Mouse (Mus musculus) heart, embryonic 14.5 days (tissue): ENCODE measurements around the gene Susd3. TPM values are rescaled to one million over a fixed set of nuclear protein-coding genes. Genes with fewer than 3 reads are reported as not detected.

Experiments used
- ATAC-seq: fragments of 200-750 bp; cut with Nextera tagmentation; 2 replicates; pipeline ENCODE4 v1.8.0; 2017; ENCODE audit warnings: low read depth, moderate TSS enrichment; ENCODE audit not compliant: insufficient number of reproducible peaks, insufficient read depth, low FRiP score
- H3K27ac ChIP-seq, 2 experiments: fragments of 200-500 bp in 1 of 2; fragments of 300-500 bp in 1 of 2; sonication (generic) in 1 of 2; replicated peaks in 1 of 2; 2 replicates each; pipeline ENCODE4 v1.5.1; 2012 to 2014; ENCODE audit warnings: low read depth in 2 of 2, low read length in 2 of 2, control low read depth in 1 of 2, mild to moderate bottlenecking in 1 of 2, mixed read lengths in 1 of 2; ENCODE audit not compliant: control insufficient read depth in 1 of 2, insufficient read depth in 1 of 2
- H3K27me3 ChIP-seq: fragments of 300-500 bp; sonication (generic); 2 replicates; pipeline ENCODE4 v1.6.1; 2014; ENCODE audit warnings: mild to moderate bottlenecking, low read length, control low read depth; ENCODE audit not compliant: control insufficient read depth, insufficient read depth
- H3K36me3 ChIP-seq: fragments of 300-500 bp; sonication (generic); 2 replicates; pipeline ENCODE4 v1.6.1; 2014; ENCODE audit warnings: mild to moderate bottlenecking, control low read depth, low read length, mixed read lengths; ENCODE audit not compliant: control insufficient read depth, insufficient read depth
- H3K4me1 ChIP-seq, 2 experiments: fragments of 200-500 bp in 1 of 2; fragments of 300-500 bp in 1 of 2; sonication (generic) in 1 of 2; 2 replicates each; pipeline ENCODE4 v1.6.1; 2012 to 2014; ENCODE audit warnings: low read length in 2 of 2, control low read depth in 1 of 2, mixed read lengths in 1 of 2; ENCODE audit not compliant: control insufficient read depth in 2 of 2, insufficient read depth in 2 of 2
- H3K4me2 ChIP-seq: fragments of 300-500 bp; sonication (generic); 2 replicates; pipeline ENCODE4 v1.6.1; 2014; ENCODE audit warnings: mild to moderate bottlenecking, low read length
- H3K4me3 ChIP-seq, 2 experiments: fragments of 200-500 bp in 1 of 2; fragments of 300-500 bp in 1 of 2; sonication (generic) in 1 of 2; 2 replicates each; pipeline ENCODE4 v1.5.1; 2012 to 2014; ENCODE audit warnings: low read length in 2 of 2, mild to moderate bottlenecking in 2 of 2, control low read depth in 1 of 2, low read depth in 1 of 2, moderate library complexity in 1 of 2; ENCODE audit not compliant: control insufficient read depth in 1 of 2, insufficient read depth in 1 of 2
- H3K9ac ChIP-seq: fragments of 300-500 bp; sonication (generic); 2 replicates; pipeline ENCODE4 v1.6.1; 2014; ENCODE audit warnings: mild to moderate bottlenecking, low read length
- H3K9me3 ChIP-seq: fragments of 300-500 bp; sonication (generic); 2 replicates; pipeline ENCODE4 v1.6.1; 2016; ENCODE audit warnings: low read length, control low read depth; ENCODE audit not compliant: control insufficient read depth
- WGBS: fragments of 180-500 bp; shearing (Covaris S2); extraction: QIAGEN DNeasy Blood & Tissue Kit; methylation state at CpG from one replicate; pipeline ENCODE4 v1.1.7; 2014; 5-methylcytosine and 5-hydroxymethylcytosine counted together
- polyA plus RNA-seq: library from polyadenylated mRNA; unstranded; fragments of >200 nt; fragmentation: Nextera tagmentation; extraction: Ambion mirVana; gene quantifications from 2 replicates; pipeline ENCODE4 v1.2.1, GENCODE M21; 2014

The Susd3 gene
- polyA plus RNA-seq, 1 experiment from 2014 or later, result 1.9 TPM

- WGBS, result 52% methylated on average over 2 of the region's 2 CpGs
Observed at GRCm38 (mm10) chr13:49252113-49252512, 3.6 kb upstream of the Susd3 start.

GRCm38 (mm10) chr13:49250716-49251517, 2.4 kb upstream of the Susd3 start:
- no peak overlapping the region for H3K9ac ChIP-seq
- peaks cover 25% of the 10 kb centered on the region for H3K27me3 ChIP-seq
- no peak overlapping the region for H3K4me3 ChIP-seq
- H3K4me2 ChIP-seq, result no peak overlapping the region
- H3K9me3 ChIP-seq, result no peaks in the 10 kb centered on the region
- no peaks in the 10 kb centered on the region for H3K36me3 ChIP-seq
- no peak overlapping the region for H3K27ac ChIP-seq
- ATAC-seq, result no peak
- 32% methylated on average over 4 of the region's 4 CpGs for WGBS
- H3K4me1 ChIP-seq, result peaks cover 11 to 12% of the 10 kb centered on the region in 2 experiments

More at GRCm38 (mm10) chr13:49252113-49252512, 3.6 kb upstream of the Susd3 start:
- Histone ChIP-seq H3K27me3 (peaks cover 15% of the 10 kb centered on the region), H3K4me1 (peaks cover 8 to 9% of the 10 kb centered on the region in 2 experiments), H3K36me3 (no peaks in the 10 kb centered on the region), H3K4me3 (no peak overlapping the region), H3K9me3 (no peaks in the 10 kb centered on the region), H3K4me2 (no peak overlapping the region), H3K27ac (no peak overlapping the region), H3K9ac (no peak overlapping the region)
- no peak for ATAC-seq

- no peak overlapping the region for H3K4me3 ChIP-seq
- no peak overlapping the region for H3K4me2 ChIP-seq
- H3K27ac ChIP-seq, result no peak overlapping the region
- ATAC-seq, result no peak
- H3K9ac ChIP-seq, result no peak overlapping the region
- 74% methylated on average over 2 of the region's 2 CpGs for WGBS
- H3K4me1 ChIP-seq, result peaks cover 14 to 16% of the 10 kb centered on the region in 2 experiments
- peaks cover 25% of the 10 kb centered on the region for H3K27me3 ChIP-seq
- no peaks in the 10 kb centered on the region for H3K36me3 ChIP-seq
- no peaks in the 10 kb centered on the region for H3K9me3 ChIP-seq
Observed at GRCm38 (mm10) chr13:49249634-49250033, 1.1 kb upstream of the Susd3 start.

- H3K9me3 ChIP-seq, result no peaks in the 10 kb centered on the region
- no peak for ATAC-seq
- no peak overlapping the region for H3K4me2 ChIP-seq
- no peak overlapping the region for H3K27ac ChIP-seq
- WGBS, result 43% methylated on average over 3 of the region's 3 CpGs
- H3K36me3 ChIP-seq, result no peaks in the 10 kb centered on the region
- H3K4me3 ChIP-seq, result no peak overlapping the region
- H3K9ac ChIP-seq, result no peak overlapping the region
- H3K4me1 ChIP-seq, result peaks cover 14 to 16% of the 10 kb centered on the region in 2 experiments
- H3K27me3 ChIP-seq, result peaks cover 25% of the 10 kb centered on the region
Observed at GRCm38 (mm10) chr13:49248923-49249322, 417 bp upstream of the Susd3 start.

GRCm38 (mm10) chr13:49247740-49248466, 603 bp downstream of the Susd3 start:
- H3K27ac ChIP-seq, result no peak overlapping the region
- peak overlapping the region; percentile 51 for H3K9ac ChIP-seq
- H3K9me3 ChIP-seq, result no peaks in the 10 kb centered on the region
- H3K36me3 ChIP-seq, result no peaks in the 10 kb centered on the region
- peak overlapping the region; percentile 38 to 41 for H3K4me3 ChIP-seq
- peaks cover 14 to 16% of the 10 kb centered on the region in 2 experiments for H3K4me1 ChIP-seq
- WGBS, result 2% methylated on average over 58 of the region's 58 CpGs
- peak overlapping the region; percentile 70 for H3K4me2 ChIP-seq
- ATAC-seq, result 0 out of 2 replicates have a peak, but pooled peaks have one; percentile 40
- peaks cover 25% of the 10 kb centered on the region for H3K27me3 ChIP-seq

- no peak for ATAC-seq
- 43% methylated on average over 12 of the region's 12 CpGs for WGBS
- peaks cover 25% of the 10 kb centered on the region for H3K27me3 ChIP-seq
Observed at GRCm38 (mm10) chr13:49247232-49247739, 1.2 kb downstream of the Susd3 start.

GRCm38 (mm10) chr13:49246626-49247025, 1.9 kb downstream of the Susd3 start:
- 83% methylated on average over 2 of the region's 2 CpGs for WGBS
- Histone ChIP-seq H3K4me1 (peaks cover 14 to 21% of the 10 kb centered on the region in 2 experiments), H3K9me3 (no peaks in the 10 kb centered on the region), H3K27me3 (peaks cover 25% of the 10 kb centered on the region), H3K4me2 (no peak overlapping the region), H3K36me3 (no peaks in the 10 kb centered on the region), H3K4me3 (no peak overlapping the region), H3K27ac (no peak overlapping the region), H3K9ac (no peak overlapping the region)
- ATAC-seq, result no peak

More at GRCm38 (mm10) chr13:49247232-49247739, 1.2 kb downstream of the Susd3 start:
- Histone ChIP-seq H3K9ac (peak overlapping the region; percentile 51), H3K9me3 (no peaks in the 10 kb centered on the region), H3K27ac (no peak overlapping the region), H3K4me2 (peak overlapping the region; percentile 70), H3K4me3 (peak overlapping the region; percentile 38 to 41), H3K4me1 (peaks cover 14 to 21% of the 10 kb centered on the region in 2 experiments), H3K36me3 (no peaks in the 10 kb centered on the region)
